Mouse (Mus musculus): ENCODE measurements around the gene Plekhd1. TPM values are rescaled to one million over a fixed set of nuclear protein-coding genes. Genes with fewer than 3 reads are reported as not detected.

Gene Plekhd1
- polyA plus RNA-seq, 1 experiment from 2014 or later: 0.14 TPM

GRCm38 (mm10) chr12:80730567-80730966 lies 38.2 kb downstream of the Plekhd1 start:
- ATAC-seq (ENCODE audit: low read depth): no peak
- Histone ChIP-seq H3K9ac (no peak overlapping the region), H3K9me3 (replicated peaks) (no peaks in the 10 kb centered on the region), H3K4me3 (replicated peaks) (no peak overlapping the region), H3K4me2 (no peak overlapping the region), H3K4me1 (replicated peaks) (0 out of 2 replicates have a peak, but pooled peaks cover 9% of the 10 kb centered on the region), H3K36me3 (no peaks in the 10 kb centered on the region), H3K27ac (no peak overlapping the region), H3K27me3 (peaks cover 19% of the 10 kb centered on the region)
- no peak for DNase-seq
- 11% methylated on average over 9 of the region's 9 CpGs for WGBS (ENCODE audit: insufficient replicate concordance)

- Histone ChIP-seq H3K27me3 (peaks cover 34% of the 10 kb centered on the region), H3K9ac (no peak overlapping the region), H3K36me3 (no peaks in the 10 kb centered on the region), H3K4me1 (replicated peaks) (0 out of 2 replicates have a peak, but pooled peaks cover 12% of the 10 kb centered on the region), H3K9me3 (replicated peaks) (no peaks in the 10 kb centered on the region), H3K4me2 (no peak overlapping the region; the same call in 1 of the 2 replicates), H3K27ac (no peak overlapping the region), H3K4me3 (replicated peaks) (no peak overlapping the region)
- 39% methylated on average over 13 of the region's 13 CpGs for WGBS (ENCODE audit: insufficient replicate concordance)
- DNase-seq: no peak
- peak; percentile 50; the same call in 1 of the 2 replicates for ATAC-seq (ENCODE audit: low read depth)
These were observed 42.4 kb downstream of the Plekhd1 start for GRCm38 (mm10) chr12:80734526-80735470.

- no peak overlapping the region for H3K9ac ChIP-seq
- WGBS (ENCODE audit: insufficient replicate concordance): 18% methylated on average over 13 of the region's 13 CpGs
- no peak for DNase-seq
- peaks cover 52% of the 10 kb centered on the region for H3K27me3 ChIP-seq
- no peak for ATAC-seq (ENCODE audit: low read depth)
- 0 out of 2 replicates have a peak, but pooled peaks cover 7% of the 10 kb centered on the region for H3K4me1 ChIP-seq (replicated peaks)
- no peaks in the 10 kb centered on the region for H3K36me3 ChIP-seq
- H3K4me3 ChIP-seq (replicated peaks): no peak overlapping the region
- no peaks in the 10 kb centered on the region for H3K9me3 ChIP-seq (replicated peaks)
- no peak overlapping the region for H3K4me2 ChIP-seq
- H3K27ac ChIP-seq: no peak overlapping the region
These were observed 44.3 kb downstream of the Plekhd1 start for GRCm38 (mm10) chr12:80736464-80737282.

GRCm38 (mm10) chr12:80737283-80737600 lies 44.9 kb downstream of the Plekhd1 start:
- DNase-seq (no peak), ATAC-seq (ENCODE audit: low read depth) (no peak)
- Histone ChIP-seq H3K36me3 (no peaks in the 10 kb centered on the region), H3K27me3 (peaks cover 57% of the 10 kb centered on the region), H3K4me2 (no peak overlapping the region), H3K9me3 (replicated peaks) (no peaks in the 10 kb centered on the region), H3K4me3 (replicated peaks) (no peak overlapping the region), H3K27ac (no peak overlapping the region), H3K9ac (no peak overlapping the region), H3K4me1 (replicated peaks) (0 out of 2 replicates have a peak, but pooled peaks cover 7% of the 10 kb centered on the region)
- WGBS (ENCODE audit: insufficient replicate concordance): 62% methylated on average over 5 of the region's 5 CpGs

GRCm38 (mm10) chr12:80739482-80739881 lies 47.1 kb downstream of the Plekhd1 start:
- Histone ChIP-seq H3K9me3 (replicated peaks) (no peaks in the 10 kb centered on the region), H3K36me3 (no peaks in the 10 kb centered on the region), H3K4me3 (replicated peaks) (no peak overlapping the region), H3K4me2 (no peak overlapping the region), H3K27me3 (peaks cover 76% of the 10 kb centered on the region), H3K4me1 (replicated peaks) (0 out of 2 replicates have a peak, but pooled peaks cover 7% of the 10 kb centered on the region), H3K27ac (no peak overlapping the region), H3K9ac (no peak overlapping the region)
- 23% methylated on average over 9 of the region's 9 CpGs for WGBS (ENCODE audit: insufficient replicate concordance)
- no peak for DNase-seq
- ATAC-seq (ENCODE audit: low read depth): no peak

- WGBS (ENCODE audit: insufficient replicate concordance): 48% methylated on average over 1 of the region's 1 CpGs
- ATAC-seq (ENCODE audit: low read depth): no peak
- H3K4me2 ChIP-seq: no peak overlapping the region
These were observed 52.2 kb downstream of the Plekhd1 start for GRCm38 (mm10) chr12:80744614-80745013.

GRCm38 (mm10) chr12:80746031-80746813 lies 53.8 kb downstream of the Plekhd1 start:
- DNase-seq: no peak
- Histone ChIP-seq H3K4me2 (no peak overlapping the region), H3K36me3 (no peaks in the 10 kb centered on the region), H3K27me3 (peaks cover 87% of the 10 kb centered on the region), H3K9me3 (replicated peaks) (no peaks in the 10 kb centered on the region), H3K4me3 (replicated peaks) (no peak overlapping the region), H3K9ac (no peak overlapping the region), H3K27ac (no peak overlapping the region), H3K4me1 (replicated peaks) (no peaks in the 10 kb centered on the region)
- ATAC-seq (ENCODE audit: low read depth): no peak
- WGBS (ENCODE audit: insufficient replicate concordance): 50% methylated on average over 8 of the region's 8 CpGs

More at GRCm38 (mm10) chr12:80744614-80745013, 52.2 kb downstream of the Plekhd1 start:
- peaks cover 85% of the 10 kb centered on the region for H3K27me3 ChIP-seq
- no peak overlapping the region for H3K27ac ChIP-seq
- no peak overlapping the region for H3K9ac ChIP-seq
- no peaks in the 10 kb centered on the region for H3K4me1 ChIP-seq (replicated peaks)
- H3K9me3 ChIP-seq (replicated peaks): no peaks in the 10 kb centered on the region
- H3K36me3 ChIP-seq: no peaks in the 10 kb centered on the region
- no peak for DNase-seq
- no peak overlapping the region for H3K4me3 ChIP-seq (replicated peaks)

- WGBS (ENCODE audit: insufficient replicate concordance): 64% methylated on average over 6 of the region's 6 CpGs
- ATAC-seq (ENCODE audit: low read depth): no peak
- no peaks in the 10 kb centered on the region for H3K4me1 ChIP-seq (replicated peaks)
- H3K4me3 ChIP-seq (replicated peaks): no peak overlapping the region
- H3K36me3 ChIP-seq: no peaks in the 10 kb centered on the region
- no peak overlapping the region for H3K27ac ChIP-seq
- H3K9me3 ChIP-seq (replicated peaks): no peaks in the 10 kb centered on the region
- no peak overlapping the region for H3K9ac ChIP-seq
- no peak overlapping the region for H3K4me2 ChIP-seq
- H3K27me3 ChIP-seq: peaks cover 97% of the 10 kb centered on the region
- DNase-seq: no peak
These were observed 59.2 kb downstream of the Plekhd1 start for GRCm38 (mm10) chr12:80751556-80751955.

GRCm38 (mm10) chr12:80757751-80758558 lies 65.6 kb downstream of the Plekhd1 start:
- no peak overlapping the region for H3K9ac ChIP-seq
- peak overlapping the region; percentile 58 for H3K4me3 ChIP-seq (replicated peaks)
- H3K4me2 ChIP-seq: peak overlapping the region; percentile 76
- no peaks in the 10 kb centered on the region for H3K9me3 ChIP-seq (replicated peaks)
- peaks cover 32% of the 10 kb centered on the region for H3K4me1 ChIP-seq (replicated peaks)
- H3K36me3 ChIP-seq: no peaks in the 10 kb centered on the region
- peaks cover 97% of the 10 kb centered on the region for H3K27me3 ChIP-seq
- no peak overlapping the region for H3K27ac ChIP-seq
- WGBS (ENCODE audit: insufficient replicate concordance): under 1% methylated on average over 120 of the region's 122 CpGs
- ATAC-seq (ENCODE audit: low read depth): 0 out of 2 replicates have a peak, but pooled peaks have one; percentile 30
- no peak for DNase-seq
